Mouse (Mus musculus): ENCODE results near the gene Cry1. TPM values are rescaled to one million over a fixed set of nuclear protein-coding genes. Genes with fewer than 3 reads are reported as not detected.
A peak's percentile ranks its signal among the peaks of the same experiment; 100 is the strongest.

Gene Cry1
- polyA plus RNA-seq, 1 experiment from 2014 or later = 28.1 TPM

DNA sequence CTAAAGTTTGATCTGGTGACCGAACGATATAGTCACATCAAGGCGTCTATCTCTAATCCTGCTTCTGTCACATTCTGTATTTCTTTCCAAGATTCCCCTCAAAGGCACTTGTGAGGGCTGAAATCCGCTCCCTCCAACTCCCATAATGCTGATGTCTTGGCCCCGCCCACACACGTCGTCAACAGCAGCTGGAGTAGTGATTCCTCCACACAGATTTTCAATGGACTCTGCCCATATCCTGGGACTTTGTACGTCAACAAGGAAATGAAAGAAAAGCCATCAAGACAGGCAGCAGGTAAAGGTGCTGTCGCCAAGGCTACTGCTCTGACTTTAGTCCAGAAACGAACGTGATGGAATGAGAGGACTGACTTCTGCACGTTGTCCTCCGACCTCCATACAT lies 59.7 kb downstream of the Cry1 start:
- H3K9me3 ChIP-seq (replicated peaks; ENCODE audit: low read length) = no peaks in the 10 kb centered on the region
- TF ChIP-seq CTCF (IDR thresholded peaks at IDR 0.05; ENCODE audit: low read depth) = no peak
- H3K4me1 ChIP-seq (replicated peaks; ENCODE audit: insufficient read depth, low read length) = no peaks in the 10 kb centered on the region
- peaks cover 7% of the 10 kb centered on the region for H3K36me3 ChIP-seq (ENCODE audit: insufficient read depth, low read length)
- no peak for DNase-seq (ENCODE audit: low spot score)
- 88% methylated on average over 13 of the region's 13 CpGs for WGBS
- H3K27ac ChIP-seq = no peak overlapping the region
- H3K4me2 ChIP-seq (ENCODE audit: low read length) = no peak overlapping the region
- no peak for ATAC-seq (replicated peaks; ENCODE audit: low FRiP score, low read depth)
- H3K4me3 ChIP-seq (replicated peaks; ENCODE audit: low read depth, low read length) = no peak overlapping the region
- no peak overlapping the region for H3K9ac ChIP-seq (ENCODE audit: low read depth, low read length)
- no peaks in the 10 kb centered on the region for H3K27me3 ChIP-seq (ENCODE audit: insufficient read depth, low read length)

DNA sequence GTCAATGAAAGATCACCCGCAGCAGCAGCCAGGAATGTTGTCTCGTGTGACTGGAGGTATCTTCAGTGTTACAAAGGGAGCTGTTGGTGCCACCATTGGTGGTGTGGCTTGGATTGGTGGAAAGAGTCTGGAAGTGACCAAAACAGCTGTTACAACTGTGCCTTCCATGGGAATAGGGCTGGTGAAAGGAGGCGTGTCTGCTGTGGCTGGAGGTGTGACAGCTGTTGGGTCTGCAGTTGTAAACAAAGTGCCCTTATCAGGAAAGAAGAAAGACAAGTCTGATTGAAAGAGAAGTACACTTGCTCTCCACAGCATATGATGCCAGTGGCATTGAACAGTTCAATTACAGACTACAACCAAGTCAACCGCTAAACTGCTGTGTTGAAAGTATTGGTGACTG lies 70.5 kb downstream of the Cry1 start:
- no peak overlapping the region for H3K4me3 ChIP-seq (replicated peaks; ENCODE audit: low read depth, low read length)
- H3K4me1 ChIP-seq (replicated peaks; ENCODE audit: insufficient read depth, low read length) = no peaks in the 10 kb centered on the region
- DNase-seq (ENCODE audit: low spot score) (no peak), ATAC-seq (replicated peaks; ENCODE audit: low FRiP score, low read depth) (no peak)
- no peak for TF ChIP-seq CTCF (IDR thresholded peaks at IDR 0.05; ENCODE audit: low read depth)
- H3K27me3 ChIP-seq (ENCODE audit: insufficient read depth, low read length) = no peaks in the 10 kb centered on the region
- H3K4me2 ChIP-seq (ENCODE audit: low read length) = no peak overlapping the region
- no peaks in the 10 kb centered on the region for H3K9me3 ChIP-seq (replicated peaks; ENCODE audit: low read length)
- no peak overlapping the region for H3K9ac ChIP-seq (ENCODE audit: low read depth, low read length)
- 88% methylated on average over 4 of the region's 4 CpGs for WGBS
- no peak overlapping the region for H3K27ac ChIP-seq
- H3K36me3 ChIP-seq (ENCODE audit: insufficient read depth, low read length) = peaks cover 12% of the 10 kb centered on the region; the same call in 1 of the 2 replicates

DNA sequence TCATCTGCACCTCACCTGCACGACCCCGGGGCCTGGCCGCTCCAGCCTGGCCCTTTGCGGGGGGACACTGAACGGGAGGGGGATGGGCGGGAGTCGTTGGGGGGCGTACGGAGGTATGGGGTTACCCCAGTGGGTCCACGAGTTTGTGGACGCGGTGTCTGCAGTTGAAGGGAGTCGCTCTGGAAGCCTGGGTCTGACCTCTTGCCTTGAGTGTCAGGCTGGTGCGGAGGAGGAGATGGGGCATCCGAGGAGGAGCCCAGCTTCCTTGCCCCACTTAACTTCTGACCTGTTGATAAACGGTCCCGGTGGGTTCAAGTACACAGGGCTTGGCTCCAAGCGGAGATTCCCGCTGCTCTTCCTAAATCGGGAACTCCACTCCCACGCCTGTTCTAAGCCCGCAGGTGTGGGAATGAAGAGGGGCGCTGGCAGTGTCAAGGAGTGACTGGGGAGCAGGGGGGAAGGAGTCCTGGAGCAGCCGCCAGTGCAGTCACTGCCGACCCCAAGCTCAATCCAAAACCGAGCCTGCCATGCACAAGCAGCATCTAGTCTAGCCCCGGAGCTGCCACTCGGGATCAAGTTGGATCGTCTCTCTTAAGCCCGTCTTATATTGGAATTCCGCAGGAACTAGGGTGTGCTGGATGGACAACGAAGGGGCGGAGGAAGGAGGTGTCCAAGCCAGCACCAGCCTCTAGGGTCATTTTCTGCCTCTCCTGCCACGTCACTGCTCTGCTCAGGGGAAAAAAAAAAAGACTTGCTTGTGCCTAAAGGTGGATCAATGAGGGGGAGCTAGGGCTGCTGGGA lies 81.6 kb downstream of the Cry1 start:
- ATAC-seq (replicated peaks; ENCODE audit: low FRiP score, low read depth) (peak; percentile 25; the same call in 1 of the 2 replicates), DNase-seq (ENCODE audit: low spot score) (peak; percentile 82)
- peak overlapping the region; percentile 96 for H3K4me2 ChIP-seq (ENCODE audit: low read length)
- 0 out of 2 replicates have a peak, but pooled peaks cover 6% of the 10 kb centered on the region for H3K4me1 ChIP-seq (replicated peaks; ENCODE audit: insufficient read depth, low read length)
- under 1% methylated on average over 34 of the region's 34 CpGs for WGBS
- no peaks in the 10 kb centered on the region for H3K9me3 ChIP-seq (replicated peaks; ENCODE audit: low read length)
- H3K4me3 ChIP-seq (replicated peaks; ENCODE audit: low read depth, low read length) = peak overlapping the region; percentile 92
- peak overlapping the region; percentile 83 for H3K27ac ChIP-seq
- peak overlapping the region; percentile 94 for H3K9ac ChIP-seq (ENCODE audit: low read depth, low read length)
- H3K27me3 ChIP-seq (ENCODE audit: insufficient read depth, low read length) = no peaks in the 10 kb centered on the region
- H3K36me3 ChIP-seq (ENCODE audit: insufficient read depth, low read length) = no peaks in the 10 kb centered on the region
- TF ChIP-seq CTCF (IDR thresholded peaks at IDR 0.05; ENCODE audit: low read depth) = no peak

DNA sequence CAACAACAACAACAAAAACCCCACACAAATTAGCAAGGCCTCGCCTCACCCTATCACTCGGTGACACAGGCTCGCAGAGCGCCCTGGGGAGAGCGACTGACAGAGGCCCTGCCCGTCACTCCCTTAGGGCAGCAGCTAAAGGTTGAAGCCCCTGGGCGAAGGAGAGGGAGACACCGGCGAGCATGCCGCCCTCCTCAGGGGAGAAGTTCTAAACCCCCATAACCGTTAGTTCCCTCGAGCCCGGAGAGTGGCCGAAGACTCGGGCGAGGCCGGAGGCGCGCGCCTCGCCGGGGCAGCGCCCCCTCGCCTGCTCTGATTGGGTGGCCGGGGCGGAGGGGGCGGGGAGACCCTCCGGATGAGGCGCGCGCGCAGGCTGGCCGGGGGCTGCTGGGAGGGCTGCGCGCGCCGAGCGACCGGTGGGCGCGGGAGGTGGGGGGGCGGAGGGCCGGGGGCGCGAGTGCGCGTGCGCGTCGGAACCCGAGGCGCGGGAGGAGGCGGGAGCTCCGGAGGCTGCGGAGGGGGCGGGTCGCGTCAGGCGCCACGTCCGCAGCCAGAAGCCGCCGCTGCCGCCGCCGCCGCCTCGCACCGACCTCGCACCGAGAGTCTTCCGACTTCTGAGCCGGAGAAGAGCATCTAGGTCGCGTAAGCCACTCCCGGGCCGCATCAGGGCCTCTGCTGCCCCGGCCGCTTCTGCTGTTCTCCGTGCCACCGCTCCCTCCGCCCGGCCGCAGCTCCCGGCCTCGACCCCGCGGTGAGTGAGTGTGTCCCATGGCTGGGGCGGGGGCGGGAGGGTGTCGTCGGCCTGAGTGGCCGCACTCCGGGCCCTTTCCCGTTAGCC lies 82.4 kb downstream of the Cry1 start, which contains the start of the genes Fhl4 and Tmem263:
Gene Fhl4, minus strand, starts transcription at position 249 of the 838 bp plus-strand sequence.
Gene Tmem263, plus strand, starts transcription at position 381 of the 838 bp plus-strand sequence.
- TF ChIP-seq CTCF (IDR thresholded peaks at IDR 0.05; ENCODE audit: low read depth) = 0 out of 2 replicates have a peak, but pooled peaks have one; percentile 10
- H3K9ac ChIP-seq (ENCODE audit: low read depth, low read length) = peak within 1 kb of the TSS; percentile 94
- peak within 1 kb of the TSS; percentile 83 for H3K27ac ChIP-seq
- DNase-seq (ENCODE audit: low spot score) = peak; percentile 94
- no peaks in the 10 kb centered on the region for H3K27me3 ChIP-seq (ENCODE audit: insufficient read depth, low read length)
- ATAC-seq (replicated peaks; ENCODE audit: low FRiP score, low read depth) = peak; percentile 96
- H3K4me2 ChIP-seq (ENCODE audit: low read length) = peak within 1 kb of the TSS; percentile 96
- H3K4me1 ChIP-seq (replicated peaks; ENCODE audit: insufficient read depth, low read length) = 0 out of 2 replicates have a peak, but pooled peaks cover 6% of the 10 kb centered on the region
- H3K4me3 ChIP-seq (replicated peaks; ENCODE audit: low read depth, low read length) = peak within 1 kb of the TSS; percentile 92
- H3K9me3 ChIP-seq (replicated peaks; ENCODE audit: low read length) = no peaks in the 10 kb centered on the region
- under 1% methylated on average over 75 of the region's 96 CpGs for WGBS
- H3K36me3 ChIP-seq (ENCODE audit: insufficient read depth, low read length) = no peaks in the 10 kb centered on the region

DNA sequence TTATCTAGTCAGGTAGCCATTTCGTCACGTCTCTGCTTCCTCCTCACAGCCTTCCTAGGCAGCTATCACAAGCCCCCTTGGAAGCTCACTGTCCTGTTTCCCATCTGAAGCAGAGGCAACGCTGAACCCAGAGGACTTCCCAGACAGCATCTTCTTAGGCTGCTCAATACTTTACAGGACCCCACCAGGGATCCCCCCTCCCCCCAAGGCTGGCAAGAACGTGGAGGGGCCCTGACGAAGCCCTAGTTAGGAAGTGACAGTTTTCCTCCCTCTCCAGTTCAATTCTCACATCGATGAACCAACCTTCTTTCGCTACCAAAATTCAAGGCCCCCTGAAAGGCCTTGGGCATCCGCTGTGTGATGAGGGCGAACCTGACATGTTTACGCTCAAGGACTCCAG lies 83.0 kb downstream of the Cry1 start:
- WGBS = under 1% methylated on average over 10 of the region's 10 CpGs
- no peak for TF ChIP-seq CTCF (IDR thresholded peaks at IDR 0.05; ENCODE audit: low read depth)
- Histone ChIP-seq H3K9ac (ENCODE audit: low read depth, low read length) (peak overlapping the region; percentile 94), H3K9me3 (replicated peaks; ENCODE audit: low read length) (no peaks in the 10 kb centered on the region), H3K4me3 (replicated peaks; ENCODE audit: low read depth, low read length) (peak overlapping the region; percentile 92), H3K4me1 (replicated peaks; ENCODE audit: insufficient read depth, low read length) (0 out of 2 replicates have a peak, but pooled peaks cover 6% of the 10 kb centered on the region), H3K27ac (peak overlapping the region; percentile 81), H3K36me3 (ENCODE audit: insufficient read depth, low read length) (no peaks in the 10 kb centered on the region), H3K4me2 (ENCODE audit: low read length) (peak overlapping the region; percentile 96), H3K27me3 (ENCODE audit: insufficient read depth, low read length) (no peaks in the 10 kb centered on the region)
- DNase-seq (ENCODE audit: low spot score) (peak; percentile 33), ATAC-seq (replicated peaks; ENCODE audit: low FRiP score, low read depth) (peak; percentile 17; the same call in 1 of the 2 replicates)

Other genes starting within 250 kb of the Cry1 start
- gene Fhl4, start 82.6 kb downstream of the Cry1 start, polyA plus RNA-seq (2015; fragmentation: Nextera tagmentation; extraction: Ambion mirVana) = 0.89 and 0.94 TPM in 2 replicates
- 49.7 and 56.7 TPM in 2 replicates for gene Tmem263, start 82.4 kb downstream of the Cry1 start, polyA plus RNA-seq (2015; fragmentation: Nextera tagmentation; extraction: Ambion mirVana)
- 14.3 and 15.2 TPM in 2 replicates for gene Mterf2, start 57.0 kb downstream of the Cry1 start, polyA plus RNA-seq (2015; fragmentation: Nextera tagmentation; extraction: Ambion mirVana)
- 6.7 and 6.8 TPM in 2 replicates for gene Btbd11, start 201.8 kb upstream of the Cry1 start, polyA plus RNA-seq (2015; fragmentation: Nextera tagmentation; extraction: Ambion mirVana)

Data from kidney, postnatal 0 days (tissue).